Mouse (Mus musculus) mature B cell (primary cell): Measurements from ENCODE around the gene Tcfl5.

Experiments used
- in situ Hi-C: fragments of 300-500 bp; cut with MboI; formaldehyde crosslinking; loops from 2 replicates; pipeline ENCODE4 v1.14.3; 2019

The Tcfl5 gene

DNA sequence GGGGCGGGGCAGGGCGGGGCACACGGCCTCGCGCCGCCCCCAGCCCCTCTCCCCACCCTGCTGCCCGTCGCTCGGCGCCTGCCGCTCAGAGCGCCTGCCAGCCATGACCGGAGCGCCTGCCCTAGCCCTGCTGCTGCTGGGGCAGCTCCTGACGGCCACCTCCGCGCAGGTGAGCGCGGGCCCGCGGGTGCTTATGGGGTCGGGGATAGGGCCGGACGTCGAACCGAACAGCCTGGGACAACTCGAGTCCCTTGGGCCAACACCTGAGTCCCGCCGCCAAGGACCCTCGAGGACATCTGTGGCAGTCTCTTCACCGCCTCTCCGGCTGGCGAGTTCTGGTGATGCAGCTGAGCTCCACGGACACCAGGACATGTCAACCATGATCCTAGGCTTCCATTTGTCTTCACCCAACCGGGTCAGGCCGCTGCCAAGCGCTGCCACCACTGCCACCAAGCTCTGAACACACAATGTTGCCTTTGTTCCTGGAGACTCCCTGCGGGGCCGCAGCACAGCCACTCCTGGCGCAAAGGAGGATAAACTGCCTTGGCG is 44.3 kb downstream of the Tcfl5 start:
- in situ Hi-C loops, result no loop called here

DNA sequence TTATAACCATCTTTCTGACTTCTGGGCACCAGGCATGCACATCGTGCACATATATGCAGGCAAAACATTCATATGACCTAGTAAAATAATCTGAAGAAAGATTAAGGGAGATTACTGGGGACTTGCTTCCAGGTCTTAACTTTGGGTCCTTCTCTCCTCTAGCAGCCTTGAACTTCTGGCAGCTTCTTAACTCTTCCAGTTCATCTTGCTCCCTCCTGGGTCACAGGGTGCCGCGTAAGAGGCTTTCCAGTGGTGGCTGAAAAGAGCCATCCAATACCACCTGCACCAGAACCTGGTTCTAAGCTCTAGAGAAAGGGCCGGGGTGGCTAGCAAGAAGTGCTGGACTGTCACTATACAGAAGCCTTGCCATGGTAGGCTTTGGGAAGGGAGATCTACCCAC is 45.0 kb downstream of the Tcfl5 start, which contains the start of gene Col9a3:
Gene Col9a3, plus strand, starts transcription at position 301 of the 400 bp plus-strand sequence.
- in situ Hi-C loops, result no loop called here

DNA sequence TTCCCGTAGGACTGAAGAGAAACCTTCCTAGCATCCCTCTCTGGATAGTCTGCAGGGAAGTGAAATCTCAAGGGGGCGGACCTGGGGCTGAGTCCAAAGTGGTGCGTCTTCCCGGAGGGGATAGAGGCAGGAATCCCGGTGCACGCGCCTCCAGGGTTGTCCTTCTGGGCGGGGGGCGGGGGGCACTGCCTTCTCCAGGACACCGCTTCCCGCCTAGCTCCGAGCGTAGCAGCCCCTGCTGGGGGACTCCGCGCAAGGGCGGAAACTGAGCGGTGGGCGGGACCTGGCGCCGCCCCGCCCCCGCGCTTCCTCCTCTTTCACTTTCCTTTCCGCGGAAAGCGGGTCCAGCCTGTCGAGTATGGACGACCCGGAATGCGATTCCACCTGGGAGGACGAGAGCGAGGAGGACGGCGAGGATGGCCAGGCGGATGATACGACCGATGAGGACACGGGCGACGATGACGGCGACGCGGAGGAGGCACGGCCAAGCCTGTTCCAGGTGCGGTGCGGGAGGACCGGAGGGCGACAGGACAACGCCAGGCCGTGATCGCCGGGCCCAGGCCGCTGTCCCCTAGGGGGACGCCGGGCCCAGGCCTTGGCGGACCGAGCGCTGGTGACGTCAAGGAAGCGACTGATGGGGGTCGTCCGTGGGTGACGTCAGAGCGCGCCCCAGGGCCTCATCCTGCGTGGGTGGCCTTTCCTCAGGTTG is 53.2 kb downstream of the Tcfl5 start, which contains the start of gene Ogfr:
Gene Ogfr, plus strand, starts transcription at position 123 of the 709 bp plus-strand sequence.
- in situ Hi-C loops, result no loop called here

DNA sequence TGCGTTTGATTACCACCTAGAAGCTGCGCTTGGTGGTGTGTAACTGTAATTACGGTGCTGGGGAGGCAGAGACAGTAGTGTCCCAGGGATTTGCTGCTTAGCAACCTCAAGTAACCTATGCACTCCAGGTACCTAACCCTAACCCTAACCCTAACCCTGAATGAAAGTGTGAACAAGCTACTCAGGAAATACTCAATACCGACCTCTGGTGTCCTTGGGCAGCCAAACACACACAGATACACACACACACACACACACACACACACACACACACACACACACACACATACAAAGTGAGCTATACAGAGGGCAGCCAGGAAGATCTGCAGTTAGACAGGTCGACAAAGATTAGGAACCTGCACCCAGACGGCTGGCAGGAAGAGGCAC is 53.8 kb downstream of the Tcfl5 start:
- in situ Hi-C loops, result no loop called here

DNA sequence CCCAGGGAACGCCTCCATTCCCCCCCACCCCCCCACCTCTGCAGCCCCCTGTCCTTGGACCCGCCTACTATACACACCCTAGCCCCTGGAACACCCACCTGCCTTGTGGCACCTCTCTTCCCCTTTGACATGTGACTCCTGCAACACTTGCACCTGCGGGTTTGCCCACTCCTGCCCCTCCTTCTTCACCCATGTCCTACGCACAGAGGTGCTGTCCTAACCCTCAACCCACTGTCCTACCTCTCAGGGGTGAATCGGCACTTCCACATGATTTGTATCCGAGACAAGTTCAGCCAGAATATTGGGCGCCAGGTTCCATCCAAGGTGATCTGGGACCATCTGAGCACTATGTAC is 59.4 kb downstream of the Tcfl5 start:
- in situ Hi-C loops, result no loop called here

DNA sequence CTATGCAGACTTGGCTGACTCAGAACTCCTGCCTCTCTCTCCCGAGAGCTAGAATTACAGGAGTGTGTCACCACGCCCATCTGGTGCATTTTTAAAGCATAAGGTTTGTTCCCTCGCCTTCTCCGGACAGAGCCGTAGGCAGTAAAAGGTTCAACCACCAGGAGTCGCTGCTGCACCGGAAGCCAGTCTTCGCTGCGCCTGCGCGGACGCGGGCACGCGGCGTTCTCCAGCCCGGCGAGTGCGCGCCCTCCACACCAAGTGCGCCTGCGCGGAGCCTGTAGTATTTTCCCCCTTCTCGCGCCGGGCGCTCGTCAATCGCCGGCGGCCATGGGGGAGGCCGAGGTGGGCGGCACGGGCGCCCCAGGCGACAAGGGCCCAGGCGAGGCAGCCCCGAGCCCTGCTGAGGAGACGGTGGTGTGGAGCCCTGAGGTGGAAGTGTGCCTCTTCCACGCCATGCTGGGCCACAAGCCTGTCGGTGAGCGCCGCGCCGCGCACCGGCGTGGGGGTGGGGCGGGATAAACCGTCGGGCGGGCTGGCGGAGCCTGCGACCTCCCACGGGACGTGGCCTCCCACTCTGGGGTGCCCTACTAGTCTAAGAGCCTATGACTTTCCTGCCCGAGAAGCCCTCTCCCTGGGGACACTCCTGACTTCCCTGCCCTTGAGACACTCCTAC is 59.9 kb downstream of the Tcfl5 start:
- in situ Hi-C loops, result no loop called here

DNA sequence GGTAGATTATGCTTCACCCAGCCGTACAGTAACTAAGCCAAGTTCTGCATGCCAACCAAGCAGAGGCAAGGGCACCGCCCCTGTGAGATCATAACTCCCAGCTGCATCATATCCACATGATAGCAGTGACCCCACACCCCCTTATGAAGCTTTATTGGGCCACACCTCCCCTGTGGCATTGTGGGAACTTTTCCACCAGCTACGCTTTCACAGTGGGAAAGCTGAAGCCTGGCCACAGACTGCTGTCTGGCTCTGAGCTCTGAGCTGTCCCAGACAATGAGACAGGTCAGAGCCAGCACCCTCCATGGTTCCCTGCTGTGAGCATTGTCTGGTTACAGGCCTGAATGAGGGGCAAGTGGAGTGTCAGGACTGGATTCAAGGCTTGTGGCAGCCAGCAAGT is 61.5 kb downstream of the Tcfl5 start, which contains the start of gene Mrgbp:
Gene Mrgbp, plus strand, starts transcription at position 303 of the 400 bp plus-strand sequence.
- in situ Hi-C loops, result no loop called here

DNA sequence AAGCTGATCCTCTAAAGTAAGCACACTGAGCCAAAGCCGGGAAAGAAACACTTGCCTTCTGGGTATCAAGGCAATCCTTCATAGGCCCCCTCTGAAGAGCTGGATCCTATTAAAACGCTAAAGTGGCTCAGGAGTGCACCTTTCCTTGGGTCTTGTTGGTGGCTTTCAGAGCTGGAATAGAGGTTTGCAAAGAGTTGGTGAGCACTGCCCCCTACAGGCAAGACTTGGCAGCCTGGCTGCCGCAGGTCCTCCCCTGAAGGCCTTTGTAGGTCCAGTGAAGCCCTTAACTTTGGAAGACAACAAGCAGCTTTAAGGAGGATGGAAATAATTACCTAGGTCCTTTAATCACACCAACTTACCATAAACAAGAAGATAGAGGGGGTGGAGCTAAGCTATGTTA is 63.8 kb downstream of the Tcfl5 start:
- in situ Hi-C loops, result loop anchor here (5.0 to 10.0 kb wide), 3 partner anchors 114 to 231 kb away; partner anchors contain the start of gene Bhlhe23

DNA sequence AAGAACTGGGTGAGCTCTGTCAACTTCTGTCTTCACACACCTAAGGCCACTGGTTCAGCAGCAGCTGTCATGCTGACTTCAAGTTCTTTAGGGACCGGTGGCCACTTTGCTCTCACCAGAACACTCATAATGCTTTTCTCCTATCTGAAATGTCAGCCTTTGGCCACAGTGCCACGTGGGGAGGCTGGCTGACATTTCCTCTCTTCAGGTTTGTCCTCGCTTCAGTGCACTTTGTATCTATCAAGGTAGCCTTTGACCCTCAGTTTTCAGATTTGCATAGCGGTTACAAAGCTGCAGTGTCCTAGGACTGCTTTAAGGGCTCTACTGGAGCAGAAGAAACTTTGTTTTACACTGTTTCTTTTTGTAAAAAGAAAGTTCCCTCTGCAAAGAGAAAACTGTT is 66.0 kb downstream of the Tcfl5 start:
- in situ Hi-C loops, result loop anchor here (5.0 to 10.0 kb wide), 3 partner anchors 112 to 229 kb away; partner anchors contain the start of gene Bhlhe23
